Mouse (Mus musculus) testis, postnatal 10 days (tissue): ENCODE data around the gene 4930524B15Rik.
"Not testable (repeated sequence)": the region's sequence is repeated elsewhere in the genome, so short reads cannot be mapped to it uniquely, and the experiment has no call there.

Experiments
- DNase-seq: peaks from one replicate; pipeline ENCODE4 v3.0.0; 2021; ENCODE audit warnings: low spot score

4930524B15Rik gene

GRCm38 (mm10) chr11:31984786-31985185 is 19.4 kb downstream of the 4930524B15Rik start:
- no peak for DNase-seq

GRCm38 (mm10) chr11:31992535-31992934 is 27.1 kb downstream of the 4930524B15Rik start:
- no peak for DNase-seq

- DNase-seq: no peak
These were observed 34.3 kb downstream of the 4930524B15Rik start for GRCm38 (mm10) chr11:31999716-32000115.

- peak; percentile 76 for DNase-seq
These were observed 34.9 kb downstream of the 4930524B15Rik start, which contains the start of gene Nsg2 for GRCm38 (mm10) chr11:32000281-32000680. Nsg2 (plus strand) TSS chr11:32000463.

GRCm38 (mm10) chr11:32001181-32001910 is 36.0 kb downstream of the 4930524B15Rik start:
- no peak for DNase-seq

GRCm38 (mm10) chr11:32002670-32003072 is 37.3 kb downstream of the 4930524B15Rik start:
- no peak for DNase-seq

- DNase-seq: not testable (repeated sequence)
These were observed 42.7 kb downstream of the 4930524B15Rik start for GRCm38 (mm10) chr11:32008049-32008448.

- no peak for DNase-seq
These were observed 43.5 kb downstream of the 4930524B15Rik start for GRCm38 (mm10) chr11:32008852-32009251.

GRCm38 (mm10) chr11:32009961-32010662 is 44.7 kb downstream of the 4930524B15Rik start:
- peak; percentile 54 for DNase-seq

GRCm38 (mm10) chr11:32010663-32010970 is 45.2 kb downstream of the 4930524B15Rik start:
- no peak for DNase-seq

GRCm38 (mm10) chr11:32011867-32012603 is 46.6 kb downstream of the 4930524B15Rik start:
- DNase-seq: no peak

GRCm38 (mm10) chr11:32013014-32013427 is 47.6 kb downstream of the 4930524B15Rik start:
- DNase-seq: no peak

- no peak for DNase-seq
These were observed 48.2 kb downstream of the 4930524B15Rik start for GRCm38 (mm10) chr11:32013561-32013960.

- no peak for DNase-seq
These were observed 52.8 kb downstream of the 4930524B15Rik start for GRCm38 (mm10) chr11:32018201-32018600.

- DNase-seq: no peak
These were observed 54.9 kb downstream of the 4930524B15Rik start for GRCm38 (mm10) chr11:32020031-32020965.

- no peak for DNase-seq
These were observed 61.2 kb downstream of the 4930524B15Rik start for GRCm38 (mm10) chr11:32026634-32027033.

- DNase-seq: no peak
These were observed 62.3 kb downstream of the 4930524B15Rik start for GRCm38 (mm10) chr11:32027474-32028342.

GRCm38 (mm10) chr11:32028605-32029004 is 63.2 kb downstream of the 4930524B15Rik start:
- DNase-seq: no peak
